Mouse (Mus musculus): ENCODE data around the gene Vmn1r234.

DNA sequence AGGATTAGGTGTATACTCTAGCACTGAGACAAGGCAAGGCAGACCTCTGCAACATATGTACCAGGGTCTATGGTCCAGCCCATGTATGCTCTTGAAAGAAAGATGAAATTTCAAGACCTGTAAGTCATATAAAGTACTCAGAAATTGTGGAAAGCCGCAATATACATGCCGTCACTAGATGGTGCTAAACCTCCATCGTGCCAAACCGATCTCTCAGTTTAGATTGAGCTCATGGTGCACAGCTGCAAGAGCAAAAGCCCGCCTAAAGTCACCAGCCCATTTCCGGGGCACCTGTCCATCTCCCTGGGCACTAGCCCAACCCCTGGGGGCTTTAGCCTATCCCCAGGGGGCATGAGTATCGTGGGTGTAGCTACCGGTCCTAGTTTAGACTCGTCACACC, 5.8 kb downstream of the Vmn1r234 start:
- TF ChIP-seq POLR2A (IDR thresholded peaks at IDR 0.05; ENCODE audit: control insufficient read depth, low read depth, low read length) (no peak), CTCF (IDR thresholded peaks at IDR 0.05; ENCODE audit: control insufficient read depth, insufficient read depth, insufficient replicate concordance, low read depth, low read length) (no peak)

Measured in testis, adult 2 months (tissue).